Mouse (Mus musculus): ENCODE data around the gene Cldn4. TPM values are rescaled to one million over a fixed set of nuclear protein-coding genes. Genes with fewer than 3 reads are reported as not detected.

Gene Cldn4
- total and polyA plus RNA-seq, 3 experiments, result 0.17 to 0.51 TPM; not detected in 1

- Histone ChIP-seq H3K4me2 (ENCODE audit: insufficient read depth, low read depth, poor library complexity, severe bottlenecking) (no peak overlapping the region), H3K9me3 (replicated peaks; ENCODE audit: low read length) (no peaks in the 10 kb centered on the region), H3K4me3 (replicated peaks in 1 of 3; ENCODE audit: low read depth in 2 of 3, low read length in 2 of 3, poor library complexity in 1 of 3) (no peak overlapping the region), H3K27ac (ENCODE audit: insufficient read depth, low read depth) (no peak overlapping the region), H3K4me1 (ENCODE audit: control insufficient read depth in 1 of 2, insufficient read depth in 2 of 2) (peaks cover 25 to 43% of the 10 kb centered on the region in 2 experiments), H3K79me2 (replicated peaks; ENCODE audit: control insufficient read depth, extremely low read depth, insufficient read depth, poor library complexity, severe bottlenecking) (no peaks in the 10 kb centered on the region), H3K9ac (ENCODE audit: insufficient read depth, low read depth) (no peak overlapping the region), H3K27me3 (replicated peaks) (peaks cover 5% of the 10 kb centered on the region), H3K36me3 (replicated peaks in 1 of 2; ENCODE audit: control insufficient read depth in 1 of 2, insufficient read depth in 1 of 2, low read length in 1 of 2) (no peaks in the 10 kb centered on the region)
- dilution Hi-C loops (cut with MboI; ENCODE audit: extremely low pct_ligation_motif_present, extremely low pct_unique_long_range_greater_than_20kb, low sequenced_read_pairs), result no loop called here
- no peak for DNase-seq (ENCODE audit: extremely low read depth)
- in situ Hi-C loops (cut with MboI; ENCODE audit: low pct_ligation_motif_present, low pct_unique_long_range_greater_than_20kb, low sequenced_read_pairs), result no loop called here
- TF ChIP-seq MAFK (IDR thresholded peaks at IDR 0.05; ENCODE audit: insufficient replicate concordance, low read length) (no peak), KAT2A (IDR thresholded peaks at IDR 0.05; ENCODE audit: insufficient replicate concordance, low read length) (no peak), TBP (conservative IDR thresholded peaks at IDR 0.05; ENCODE audit: low read depth, low read length) (no peak), CTCF (conservative IDR thresholded peaks at IDR 0.05 in 1 of 2, IDR thresholded peaks at IDR 0.05 in 1 of 2; ENCODE audit: low read depth in 2 of 2, low read length in 2 of 2) (no peak), ZMIZ1 (IDR thresholded peaks at IDR 0.05; ENCODE audit: low read depth, low read length) (no peak), SMC3 (IDR thresholded peaks at IDR 0.05; ENCODE audit: low read depth, low read length) (no peak), JUN (IDR thresholded peaks at IDR 0.05; ENCODE audit: insufficient read depth, low read depth, low read length) (no peak), E2F4 (IDR thresholded peaks at IDR 0.05; ENCODE audit: insufficient replicate concordance, low read depth, low read length) (no peak), EP300 (IDR thresholded peaks at IDR 0.05; ENCODE audit: low read length) (no peak), ELF1 (IDR thresholded peaks at IDR 0.05; ENCODE audit: low read depth, low read length) (no peak), USF1 (IDR thresholded peaks at IDR 0.05; ENCODE audit: low read depth, low read length) (no peak), POLR2AphosphoS2 (IDR thresholded peaks at IDR 0.05; ENCODE audit: low read depth, low read length) (no peak), IRF4 (IDR thresholded peaks at IDR 0.05; ENCODE audit: low read depth, low read length) (no peak)
Observed at GRCm38 (mm10) chr5:134947420-134948084, 818 bp upstream of the Cldn4 start.

- H3K79me2 ChIP-seq (replicated peaks; ENCODE audit: control insufficient read depth, extremely low read depth, insufficient read depth, poor library complexity, severe bottlenecking), result no peaks in the 10 kb centered on the region
Observed at GRCm38 (mm10) chr5:134946063-134946856, 474 bp downstream of the Cldn4 start.

More at GRCm38 (mm10) chr5:134946063-134946856, 474 bp downstream of the Cldn4 start:
- Histone ChIP-seq H3K4me2 (ENCODE audit: insufficient read depth, low read depth, poor library complexity, severe bottlenecking) (0 out of 2 replicates have a peak overlapping the region, but pooled peaks have one; percentile 2), H3K27me3 (replicated peaks) (peaks cover 5% of the 10 kb centered on the region), H3K4me3 (replicated peaks in 1 of 3; ENCODE audit: low read depth in 2 of 3, low read length in 2 of 3, poor library complexity in 1 of 3) (no peak overlapping the region), H3K4me1 (ENCODE audit: control insufficient read depth in 1 of 2, insufficient read depth in 2 of 2) (peaks cover 16 to 46% of the 10 kb centered on the region in 2 experiments), H3K27ac (ENCODE audit: insufficient read depth, low read depth) (no peak overlapping the region), H3K9ac (ENCODE audit: insufficient read depth, low read depth) (no peak overlapping the region), H3K36me3 (replicated peaks in 1 of 2; ENCODE audit: control insufficient read depth in 1 of 2, insufficient read depth in 1 of 2, low read length in 1 of 2) (no peaks in the 10 kb centered on the region), H3K9me3 (replicated peaks; ENCODE audit: low read length) (no peaks in the 10 kb centered on the region)
- DNase-seq (ENCODE audit: extremely low read depth), result no peak
- in situ Hi-C loops (cut with MboI; ENCODE audit: low pct_ligation_motif_present, low pct_unique_long_range_greater_than_20kb, low sequenced_read_pairs), result no loop called here
- TF ChIP-seq ELF1 (IDR thresholded peaks at IDR 0.05; ENCODE audit: low read depth, low read length) (no peak), USF2 (conservative IDR thresholded peaks at IDR 0.05; ENCODE audit: low read depth, low read length) (no peak), NELFE (IDR thresholded peaks at IDR 0.05; ENCODE audit: low read depth, low read length) (no peak), SIN3A (IDR thresholded peaks at IDR 0.05; ENCODE audit: low read length) (no peak), POLR2AphosphoS2 (IDR thresholded peaks at IDR 0.05; ENCODE audit: low read depth, low read length) (no peak), E2F4 (IDR thresholded peaks at IDR 0.05; ENCODE audit: insufficient replicate concordance, low read depth, low read length) (no peak), ZMIZ1 (IDR thresholded peaks at IDR 0.05; ENCODE audit: low read depth, low read length) (no peak), MYC (IDR thresholded peaks at IDR 0.05; ENCODE audit: low read depth, low read length) (no peak), HCFC1 (IDR thresholded peaks at IDR 0.05; ENCODE audit: low read depth, low read length) (no peak), EP300 (IDR thresholded peaks at IDR 0.05; ENCODE audit: low read length) (no peak), USF1 (IDR thresholded peaks at IDR 0.05; ENCODE audit: low read depth, low read length) (no peak), MXI1 (IDR thresholded peaks at IDR 0.05; ENCODE audit: low read depth, low read length) (no peak), JUND (conservative IDR thresholded peaks at IDR 0.05; ENCODE audit: low read depth, low read length) (no peak), NRF1 (IDR thresholded peaks at IDR 0.05; ENCODE audit: low read depth, low read length) (no peak), UBTF (IDR thresholded peaks at IDR 0.05; ENCODE audit: low read depth, low read length) (no peak), ZNF384 (IDR thresholded peaks at IDR 0.05; ENCODE audit: low read depth, low read length) (no peak), JUN (IDR thresholded peaks at IDR 0.05; ENCODE audit: insufficient read depth, low read depth, low read length) (no peak), TBP (conservative IDR thresholded peaks at IDR 0.05; ENCODE audit: low read depth, low read length) (no peak), RCOR1 (conservative IDR thresholded peaks at IDR 0.05; ENCODE audit: low read depth, low read length) (no peak)
- dilution Hi-C loops (cut with MboI; ENCODE audit: extremely low pct_ligation_motif_present, extremely low pct_unique_long_range_greater_than_20kb, low sequenced_read_pairs), result no loop called here
